In the genomic region with DNA sequence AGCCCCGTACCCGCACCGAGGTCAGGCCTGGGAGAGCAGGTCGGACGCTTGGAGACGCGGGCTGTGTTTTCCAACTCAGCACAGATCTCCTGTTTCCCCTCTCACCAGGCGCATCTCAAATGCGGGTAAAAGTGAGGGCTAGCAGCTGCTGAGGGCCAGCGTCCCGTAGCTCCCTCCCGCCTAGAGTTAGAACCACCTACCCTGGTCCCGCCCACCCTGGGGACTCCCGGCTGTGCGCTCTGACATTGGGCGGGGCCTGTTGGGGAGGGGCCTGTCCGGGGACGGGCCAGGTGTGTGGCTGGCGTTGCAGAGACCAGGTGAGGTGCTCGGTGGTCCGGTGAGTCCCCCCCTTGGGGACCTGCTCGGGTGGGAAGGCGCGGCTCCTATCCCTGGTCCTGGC, we compare ENCODE assay signal across 8 mouse cellular contexts. TPM values are rescaled to one million over a fixed set of nuclear protein-coding genes. Genes with fewer than 3 reads are reported as not detected.
A peak's percentile ranks its signal among the peaks of the same experiment; 100 is the strongest.
DNase-seq lines count a peak whose midpoint lies in the region; ATAC-seq and TF ChIP-seq lines count a peak whose summit lies in the region.

TSS of gene Arhgap8 (plus strand) at position 262 of the 400 bp plus-strand sequence.

- TF ChIP-seq CTCF in bone marrow macrophage, adult 2 months (IDR thresholded peaks at IDR 0.05; ENCODE audit: low read depth, low read length) = no peak

- H3K27ac ChIP-seq in bone marrow macrophage, adult 2 months (ENCODE audit: insufficient read depth, low read depth, low read length) = no peak within 1 kb of the TSS
- H3K27ac ChIP-seq in heart, embryonic 16.5 days (ENCODE audit: low read length) = peak within 1 kb of the TSS; percentile 33
- H3K27ac ChIP-seq in midbrain, embryonic 10.5 days (replicated peaks) = 0 out of 2 replicates have a peak within 1 kb of the TSS, but pooled peaks have one; percentile 4

- no peaks in the 10 kb centered on the region for H3K9me3 ChIP-seq in heart, embryonic 16.5 days (replicated peaks; ENCODE audit: control insufficient read depth, low read length)
- no peaks in the 10 kb centered on the region for H3K9me3 ChIP-seq in midbrain, embryonic 10.5 days (replicated peaks)

- H3K4me3 ChIP-seq in bone marrow macrophage, adult 2 months (ENCODE audit: insufficient read depth, low read length) = peak within 1 kb of the TSS; percentile 24; the same call in 1 of the 2 replicates
- peak within 1 kb of the TSS; percentile 59 for H3K4me3 ChIP-seq in heart, embryonic 16.5 days (ENCODE audit: low read length)
- peak within 1 kb of the TSS; percentile 46 for H3K4me3 ChIP-seq in midbrain, embryonic 10.5 days

- peak; percentile 61 to 65 for DNase-seq in B cell, adult 2 months
- DNase-seq in kidney, postnatal 14 days = peak; percentile 78
- DNase-seq in midbrain, embryonic 10.5 days (ENCODE audit: low spot score) = no peak
- DNase-seq in urinary bladder, adult 2 months (ENCODE audit: low spot score) = peak; percentile 47
- DNase-seq in left cerebral cortex, postnatal 14 days (ENCODE audit: low spot score in 2 of 2) = no peak
- no peak for DNase-seq in layer of hippocampus, adult 9-11 months

- H3K4me1 ChIP-seq in bone marrow macrophage, adult 2 months (ENCODE audit: control insufficient read depth, insufficient read depth, low read length) = no peaks in the 10 kb centered on the region
- peaks cover 11% of the 10 kb centered on the region for H3K4me1 ChIP-seq in heart, embryonic 16.5 days (ENCODE audit: control insufficient read depth, insufficient read depth, low read length)
- peaks cover 25% of the 10 kb centered on the region for H3K4me1 ChIP-seq in midbrain, embryonic 10.5 days

- intact Hi-C loops in left cerebral cortex, postnatal 14 days (cut with DNase I) = no loop called here

- peak within 1 kb of the TSS; percentile 72 for H3K9ac ChIP-seq in heart, embryonic 16.5 days (ENCODE audit: low read length)

- ATAC-seq in heart, embryonic 16.5 days (replicated peaks; ENCODE audit: extremely low read depth, insufficient read depth, low FRiP score) = peak; percentile 69

- no peak for TF ChIP-seq POLR2A in bone marrow macrophage, adult 2 months (IDR thresholded peaks at IDR 0.05; ENCODE audit: borderline replicate concordance, low read depth, low read length)

- no peaks in the 10 kb centered on the region for H3K36me3 ChIP-seq in heart, embryonic 16.5 days (ENCODE audit: control insufficient read depth, insufficient read depth)
- no peaks in the 10 kb centered on the region for H3K36me3 ChIP-seq in midbrain, embryonic 10.5 days

- no peaks in the 10 kb centered on the region; the same call in none of the 2 replicates for H3K27me3 ChIP-seq in heart, embryonic 16.5 days (ENCODE audit: control insufficient read depth, insufficient read depth, low read length)
- peaks cover 64% of the 10 kb centered on the region for H3K27me3 ChIP-seq in midbrain, embryonic 10.5 days (ENCODE audit: low read depth, poor library complexity, severe bottlenecking)

- 4% methylated on average over 23 of the region's 24 CpGs for WGBS in heart, embryonic 16.5 days
- under 1% methylated on average over 24 of the region's 24 CpGs for WGBS in midbrain, embryonic 10.5 days

- peak within 1 kb of the TSS; percentile 96 for H3K4me2 ChIP-seq in heart, embryonic 16.5 days (ENCODE audit: low read depth, low read length)

RNA-seq across cellular contexts. Expression of gene Arhgap8, which starts in this region (rescaled TPM):
- not detected in 2 replicates for polyA plus RNA-seq in bone marrow macrophage, adult 2 months (2012; ENCODE audit: insufficient read depth, insufficient read length, missing spikeins)
- 7.4 and 10.1 TPM in 2 replicates for polyA plus RNA-seq in heart, embryonic 16.5 days (2015; fragmentation: Nextera tagmentation; extraction: Ambion mirVana)
- 1.5 and 1.7 TPM in 2 replicates for polyA plus RNA-seq in midbrain, embryonic 10.5 days (2016; fragmentation: Nextera tagmentation; extraction: Ambion mirVana)
- polyA plus RNA-seq in urinary bladder, adult 2 months (2012; rRNA removed) = 5.0 and 5.7 TPM in 2 replicates
- total RNA-seq in left cerebral cortex, postnatal 14 days (2021) = under 1 TPM in 1 of 2 experiments, not detected in 1; 0.40 TPM

Comparison
In these comparisons a context has a peak if more than half of its experiments do, and no peak if none do; other contexts are left out.
1. DNase-seq: peak in B cell, adult 2 months (2 of 2), kidney, postnatal 14 days (single experiment) and urinary bladder, adult 2 months (single experiment); none in midbrain, embryonic 10.5 days (single experiment), left cerebral cortex, postnatal 14 days (0 of 2) and layer of hippocampus, adult 9-11 months (single experiment).
2. Peak in every context shown above with its lines, with median percentiles within 50 percentile points of each other: H3K4me3 ChIP-seq.